Mouse (Mus musculus) frontal cortex, postnatal 14 days (tissue): ENCODE results near the gene Nosip.
"Not testable (repeated sequence)": the region's sequence is repeated elsewhere in the genome, so short reads cannot be mapped to it uniquely, and the experiment has no call there.

ENCODE experiments used
- DNase-seq, 2 experiments: peaks; one replicate each; pipeline ENCODE4 v3.0.0; 2022; ENCODE audit warnings: low spot score in 2 of 2

The Nosip gene

GRCm38 (mm10) chr7:45112529-45112928 lies 50.3 kb downstream of the Nosip start:
- no peak for DNase-seq

DNA sequence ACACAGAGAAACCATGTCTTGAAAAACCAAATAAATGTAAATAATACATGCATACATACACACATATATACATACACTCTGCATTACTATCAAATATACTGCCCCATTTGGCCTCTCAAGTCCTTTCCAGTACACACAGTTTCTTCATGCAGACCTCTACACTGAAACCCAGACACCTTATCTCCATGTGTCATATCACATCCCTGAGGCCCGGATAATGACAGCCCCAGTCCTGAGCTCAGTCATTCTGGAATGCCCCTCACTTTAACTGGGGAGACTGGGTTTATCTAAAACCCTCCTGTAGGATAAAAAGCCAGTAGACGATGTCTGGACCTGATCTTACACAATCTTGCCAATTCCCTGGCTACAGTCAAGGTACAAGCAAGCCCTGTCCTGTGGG lies 51.2 kb downstream of the Nosip start:
- no peak for DNase-seq

- no peak for DNase-seq
Observed at GRCm38 (mm10) chr7:45117566-45117965, 55.3 kb downstream of the Nosip start.

GRCm38 (mm10) chr7:45118336-45118735 lies 56.1 kb downstream of the Nosip start:
- no peak for DNase-seq

DNA sequence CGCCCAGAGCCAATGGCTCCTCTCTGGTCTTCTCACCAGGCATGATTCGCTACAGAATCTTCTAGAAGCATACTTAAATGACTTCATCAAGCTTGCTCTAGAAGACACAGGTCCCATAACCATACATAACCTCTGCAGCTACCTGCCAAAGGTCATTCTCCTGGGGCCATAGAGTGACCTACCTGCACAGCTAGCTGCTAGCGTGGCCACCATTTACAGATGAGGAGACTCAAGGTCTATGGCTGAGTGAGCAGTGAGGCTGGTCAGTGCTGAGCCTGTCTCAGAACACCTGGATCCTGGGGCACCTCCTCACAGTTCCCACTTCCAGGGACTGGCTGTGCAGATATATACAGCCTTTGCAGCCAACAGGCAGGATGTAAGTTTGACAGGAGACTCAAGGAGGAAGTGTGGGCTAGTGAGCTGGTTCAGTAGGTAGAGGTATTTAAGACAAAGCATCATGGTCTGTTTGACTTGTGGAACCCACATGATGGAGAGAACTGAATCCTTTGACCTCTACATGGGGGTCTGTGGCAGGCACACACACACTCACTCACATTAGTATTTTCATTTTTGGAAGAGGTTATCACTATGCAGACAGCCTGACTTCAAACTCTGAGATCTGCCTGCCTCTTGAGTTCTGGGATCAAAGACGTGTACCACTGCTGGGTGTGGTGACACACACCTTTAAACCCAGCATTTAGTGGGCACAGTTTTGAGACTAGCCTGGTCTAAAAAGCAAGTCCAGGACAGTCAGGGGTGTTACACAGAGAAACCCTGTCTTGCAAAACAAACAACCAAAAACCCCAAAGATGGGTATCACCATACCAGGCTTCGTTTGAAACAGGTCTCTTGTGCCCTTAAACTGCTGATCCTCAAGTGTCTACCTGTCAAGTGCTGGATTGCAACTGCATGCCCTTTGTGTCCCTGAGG lies 57.8 kb downstream of the Nosip start:
- no peak for DNase-seq

GRCm38 (mm10) chr7:45121404-45121803 lies 59.2 kb downstream of the Nosip start:
- no peak for DNase-seq

DNA sequence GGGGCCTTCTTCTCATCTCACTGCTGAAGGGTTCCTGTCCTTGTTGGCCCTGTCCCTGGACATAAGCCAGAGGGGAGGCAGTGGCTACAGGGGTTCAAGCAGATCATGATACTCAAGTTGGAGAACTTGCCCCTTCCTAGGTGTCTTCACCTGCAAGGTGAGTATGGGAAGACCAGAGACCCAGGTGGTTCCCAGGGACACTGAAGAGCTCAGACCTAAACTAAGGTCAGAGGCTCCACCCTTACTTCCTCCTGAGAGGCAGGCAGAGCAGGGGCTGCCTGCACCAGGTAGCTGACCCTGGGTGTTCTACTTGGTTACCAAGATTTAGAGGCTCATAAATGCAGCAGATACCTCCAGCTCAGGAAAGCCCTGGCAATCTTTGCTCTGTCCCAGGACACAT lies 59.7 kb downstream of the Nosip start:
- DNase-seq = no peak

- DNase-seq = no peak
Observed at GRCm38 (mm10) chr7:45122561-45123185, 60.4 kb downstream of the Nosip start.

DNA sequence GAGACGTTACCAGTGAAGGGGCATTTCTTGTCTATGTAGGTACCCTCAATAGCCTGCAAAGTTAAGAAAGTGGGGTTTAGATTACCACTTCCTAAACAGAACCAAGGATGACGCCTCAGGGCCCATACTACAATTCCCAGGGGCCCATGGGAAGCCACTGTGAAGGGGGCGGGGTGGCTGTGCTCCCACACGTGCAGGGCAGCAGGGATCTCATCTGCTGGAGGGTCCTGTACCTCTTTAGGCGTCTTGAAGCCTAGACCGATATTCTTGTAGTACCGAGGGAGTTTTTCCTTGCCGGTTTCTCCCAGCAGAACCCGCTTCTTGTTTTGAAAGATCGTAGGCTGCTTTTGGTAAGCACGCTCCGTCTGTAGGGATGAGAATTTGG lies 60.9 kb downstream of the Nosip start:
- no peak for DNase-seq

- peak; percentile 98 for DNase-seq
Observed at GRCm38 (mm10) chr7:45124224-45125143, 62.3 kb downstream of the Nosip start, which contains the start of gene Rps11. Gene Rps11 (minus strand): TSS chr7:45124439.

GRCm38 (mm10) chr7:45125144-45125600 lies 62.9 kb downstream of the Nosip start:
- no peak for DNase-seq

GRCm38 (mm10) chr7:45125649-45126048 lies 63.4 kb downstream of the Nosip start:
- DNase-seq = not testable (repeated sequence)

GRCm38 (mm10) chr7:45126147-45126843 lies 64.1 kb downstream of the Nosip start:
- no peak for DNase-seq

DNA sequence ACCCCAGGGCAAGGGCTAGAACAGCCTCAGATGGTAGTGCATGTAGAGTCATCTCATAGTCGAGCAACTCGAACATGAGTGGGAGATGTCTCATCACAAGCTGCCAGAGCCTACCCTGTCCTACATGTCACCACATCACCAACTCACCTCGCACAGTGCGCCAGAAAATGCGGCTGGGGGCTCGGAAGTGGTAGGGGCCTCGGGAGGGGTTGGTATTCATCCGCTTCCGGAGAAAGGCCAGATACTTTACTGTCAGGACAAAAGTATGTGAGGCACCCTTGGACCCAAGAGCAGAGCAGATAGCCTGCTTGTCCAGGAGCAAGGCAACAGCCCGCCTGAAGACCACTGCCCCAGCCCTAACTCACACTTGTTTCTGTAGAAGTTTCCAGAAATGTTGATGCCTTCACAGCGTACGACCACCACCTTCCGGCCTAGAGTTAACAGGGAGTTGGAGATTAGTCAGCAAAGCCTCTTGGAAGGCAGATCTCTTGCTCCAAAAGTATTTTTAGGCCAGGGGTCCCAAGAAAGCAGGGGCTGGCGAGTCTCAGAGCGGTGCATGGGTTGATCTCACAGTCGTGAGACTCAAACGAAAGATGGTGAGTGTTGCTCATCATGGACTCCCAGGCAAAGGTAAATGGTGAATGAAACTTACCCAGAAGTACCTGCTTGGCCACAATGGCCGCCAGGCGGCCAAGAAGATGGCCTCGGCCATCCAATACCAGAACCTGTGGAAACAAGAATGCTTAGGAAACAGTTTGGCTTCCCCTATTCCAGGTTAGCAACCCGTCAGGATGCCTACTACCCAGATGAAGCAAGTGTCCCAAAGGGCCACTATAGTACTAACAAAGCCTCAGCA lies 64.8 kb downstream of the Nosip start:
- no peak for DNase-seq
